Mouse (Mus musculus) stomach, postnatal 0 days (tissue): Measurements from ENCODE around the gene Mamdc4. TPM values are rescaled to one million over a fixed set of nuclear protein-coding genes. Genes with fewer than 3 reads are reported as not detected.

Experiments used
- ATAC-seq: fragments of 200-750 bp; cut with Nextera tagmentation; 2 replicates; pipeline ENCODE4 v1.8.0; 2017; ENCODE audit not compliant: low FRiP score, low TSS enrichment
- DNase-seq: peaks from one replicate; pipeline ENCODE4 v3.0.0-alpha.2; 2016; ENCODE audit warnings: low spot score
- H3K27ac ChIP-seq: fragments of 300-500 bp; sonication (generic); replicated peaks from 2 replicates; pipeline ENCODE4 v1.5.1; 2014; ENCODE audit warnings: mild to moderate bottlenecking, control low read depth
- H3K27me3 ChIP-seq: fragments of 300-500 bp; sonication (generic); 2 replicates; pipeline ENCODE4 v1.6.1; 2014; ENCODE audit warnings: low read length; ENCODE audit not compliant: control insufficient read depth, insufficient read depth
- H3K36me3 ChIP-seq: fragments of 300-500 bp; sonication (generic); 2 replicates; pipeline ENCODE4 v1.6.1; 2014; ENCODE audit warnings: low read length, mixed read lengths; ENCODE audit not compliant: control insufficient read depth, insufficient read depth
- H3K4me1 ChIP-seq: fragments of 300-500 bp; sonication (generic); replicated peaks from 2 replicates; pipeline ENCODE4 v1.6.1; 2014; ENCODE audit warnings: antibody characterized with exemption; ENCODE audit not compliant: control insufficient read depth, insufficient read depth
- H3K4me2 ChIP-seq: fragments of 300-500 bp; sonication (generic); replicated peaks from 2 replicates; pipeline ENCODE4 v1.6.1; 2014; ENCODE audit warnings: low read depth, mild to moderate bottlenecking, control low read depth, moderate library complexity
- H3K4me3 ChIP-seq: fragments of 300-500 bp; sonication (generic); 2 replicates; pipeline ENCODE4 v1.5.1; 2014; ENCODE audit warnings: low read depth, low read length, control low read depth
- H3K9ac ChIP-seq: fragments of 300-500 bp; sonication (generic); 2 replicates; pipeline ENCODE4 v1.6.1; 2014; ENCODE audit warnings: mild to moderate bottlenecking, low read length, control low read depth, mixed read lengths
- H3K9me3 ChIP-seq: fragments of 300-500 bp; sonication (generic); 2 replicates; pipeline ENCODE4 v1.6.1; 2016; ENCODE audit warnings: low read length; ENCODE audit not compliant: control insufficient read depth
- CTCF ChIP-seq: IDR thresholded peaks from 2 replicates; pipeline ENCODE4 v1.5.1; 2016; ENCODE audit warnings: antibody characterized with exemption, low read depth, mild to moderate bottlenecking, moderate library complexity
- EP300 ChIP-seq: optimal IDR thresholded peaks from 2 replicates; pipeline ENCODE3; 2016; ENCODE audit warnings: antibody characterized with exemption
- WGBS: fragments of 180-500 bp; shearing (Covaris S2); extraction: QIAGEN DNeasy Blood & Tissue Kit; methylation state at CpG from one replicate; pipeline ENCODE4 v1.1.7; 2014; 5-methylcytosine and 5-hydroxymethylcytosine counted together
- polyA plus RNA-seq: library from polyadenylated mRNA; unstranded; fragments of >200 nt; fragmentation: Nextera tagmentation; extraction: Ambion mirVana; gene quantifications from 2 replicates; pipeline ENCODE4 v1.2.1, GENCODE M21; 2015

Mamdc4 gene
- polyA plus RNA-seq, 1 experiment from 2014 or later = 0.55 TPM

- DNase-seq (no peak), ATAC-seq (no peak)
- peak overlapping the region; percentile 23 for H3K4me2 ChIP-seq
- H3K9ac ChIP-seq = no peak overlapping the region
- peak overlapping the region; percentile 17; the same call in 1 of the 2 replicates for H3K4me3 ChIP-seq
- H3K27me3 ChIP-seq = no peaks in the 10 kb centered on the region
- no peaks in the 10 kb centered on the region for H3K4me1 ChIP-seq
- WGBS = 15% methylated on average over 22 of the region's 22 CpGs
- no peak overlapping the region for H3K27ac ChIP-seq
- no peaks in the 10 kb centered on the region for H3K9me3 ChIP-seq
- H3K36me3 ChIP-seq = no peaks in the 10 kb centered on the region
- no peak for TF ChIP-seq EP300
- TF ChIP-seq CTCF = no peak
These were observed 41.8 kb upstream of the Mamdc4 start for GRCm38 (mm10) chr2:25616398-25616797.

DNA sequence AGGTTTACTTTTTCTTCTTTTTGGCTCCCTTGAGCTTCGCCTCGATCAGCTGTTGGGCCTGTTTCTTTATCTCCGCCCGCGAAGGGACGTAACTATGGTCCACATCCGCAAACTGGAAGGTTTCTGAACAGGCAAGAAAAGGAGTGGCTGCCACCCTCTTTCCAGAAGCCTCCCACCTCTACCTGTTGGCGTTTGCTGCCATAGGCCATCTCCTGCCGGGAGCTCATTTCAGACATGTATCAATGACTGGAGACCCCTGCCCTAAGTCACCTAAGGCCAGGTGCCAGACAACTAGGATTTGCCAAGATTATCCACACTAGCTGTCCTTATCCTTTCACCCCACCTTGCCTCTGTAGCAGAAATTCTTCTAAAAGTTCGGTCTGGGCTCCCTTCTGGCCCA is 34.0 kb upstream of the Mamdc4 start:
- Histone ChIP-seq H3K4me1 (peaks cover 9% of the 10 kb centered on the region; the same call in 1 of the 2 replicates), H3K27me3 (no peaks in the 10 kb centered on the region), H3K9me3 (no peaks in the 10 kb centered on the region), H3K27ac (0 out of 2 replicates have a peak overlapping the region, but pooled peaks have one; percentile 50), H3K4me3 (peak overlapping the region; percentile 99), H3K9ac (no peak overlapping the region), H3K4me2 (peak overlapping the region; percentile 50), H3K36me3 (no peaks in the 10 kb centered on the region)
- DNase-seq = no peak
- WGBS = 53% methylated on average over 10 of the region's 10 CpGs
- ATAC-seq = peak; percentile 31; the same call in 1 of the 2 replicates
- TF ChIP-seq EP300 = no peak
- no peak for TF ChIP-seq CTCF

- ATAC-seq = peak; percentile 91
- TF ChIP-seq EP300 = no peak
- no peak for TF ChIP-seq CTCF
These were observed 33.3 kb upstream of the Mamdc4 start, which contains the start of gene Rabl6 for GRCm38 (mm10) chr2:25607761-25608622. TSS of gene Rabl6 (minus strand) at chr2:25608521.

GRCm38 (mm10) chr2:25602526-25602925 is 27.9 kb upstream of the Mamdc4 start:
- H3K36me3 ChIP-seq = peaks cover 29% of the 10 kb centered on the region
- 88% methylated on average over 5 of the region's 5 CpGs for WGBS

More at GRCm38 (mm10) chr2:25607761-25608622, 33.3 kb upstream of the Mamdc4 start, which contains the start of gene Rabl6:
- Histone ChIP-seq H3K4me1 (peaks cover 9% of the 10 kb centered on the region; the same call in 1 of the 2 replicates), H3K9ac (peak within 1 kb of the TSS; percentile 98), H3K9me3 (no peaks in the 10 kb centered on the region), H3K4me2 (peak within 1 kb of the TSS; percentile 68), H3K36me3 (no peaks in the 10 kb centered on the region), H3K4me3 (peak within 1 kb of the TSS; percentile 99), H3K27ac (peak within 1 kb of the TSS; percentile 96), H3K27me3 (no peaks in the 10 kb centered on the region)
- peak; percentile 87 for DNase-seq
- 1% methylated on average over 78 of the region's 80 CpGs for WGBS

DNA sequence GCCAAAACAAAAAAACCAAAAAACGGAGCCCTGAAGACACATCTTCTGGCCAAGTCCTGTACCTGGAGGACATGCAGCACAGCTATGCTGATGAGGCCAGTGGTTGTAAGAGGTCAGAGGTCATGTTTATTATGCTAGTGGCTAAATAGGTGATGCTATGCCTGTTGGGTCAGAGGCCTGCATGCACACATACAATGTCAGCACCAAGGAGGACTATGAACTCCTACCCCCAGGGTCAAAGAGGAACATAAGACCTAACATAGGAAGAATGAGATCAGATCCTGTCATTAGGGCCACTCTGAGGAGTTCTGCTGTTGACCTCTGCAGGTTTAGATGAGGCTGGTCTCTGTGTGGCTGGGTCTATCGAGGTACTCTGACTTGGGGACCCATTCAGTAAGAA is 25.4 kb upstream of the Mamdc4 start:
- H3K27ac ChIP-seq = no peak overlapping the region
- no peaks in the 10 kb centered on the region for H3K27me3 ChIP-seq
- H3K4me1 ChIP-seq = no peaks in the 10 kb centered on the region
- H3K4me3 ChIP-seq = no peak overlapping the region
- H3K9ac ChIP-seq = no peak overlapping the region
- H3K9me3 ChIP-seq = no peaks in the 10 kb centered on the region
- H3K36me3 ChIP-seq = peaks cover 40% of the 10 kb centered on the region
- 76% methylated on average over 2 of the region's 2 CpGs for WGBS
- H3K4me2 ChIP-seq = no peak overlapping the region
- ATAC-seq = no peak
- no peak for DNase-seq
- no peak for TF ChIP-seq EP300
- TF ChIP-seq CTCF = no peak

More at GRCm38 (mm10) chr2:25602526-25602925, 27.9 kb upstream of the Mamdc4 start:
- Histone ChIP-seq H3K4me1 (0 out of 2 replicates have a peak, but pooled peaks cover 5% of the 10 kb centered on the region), H3K4me2 (no peak overlapping the region), H3K27ac (no peak overlapping the region), H3K4me3 (no peak overlapping the region), H3K27me3 (no peaks in the 10 kb centered on the region), H3K9ac (no peak overlapping the region), H3K9me3 (no peaks in the 10 kb centered on the region)
- no peak for TF ChIP-seq CTCF
- no peak for TF ChIP-seq EP300
- ATAC-seq (no peak), DNase-seq (no peak)

- Histone ChIP-seq H3K9me3 (no peaks in the 10 kb centered on the region), H3K4me1 (no peaks in the 10 kb centered on the region), H3K9ac (no peak overlapping the region), H3K4me2 (no peak overlapping the region), H3K27me3 (no peaks in the 10 kb centered on the region), H3K4me3 (no peak overlapping the region), H3K27ac (no peak overlapping the region), H3K36me3 (peaks cover 42% of the 10 kb centered on the region)
- 93% methylated on average over 1 of the region's 1 CpGs for WGBS
- ATAC-seq = no peak
- TF ChIP-seq EP300 (no peak), CTCF (no peak)
- DNase-seq = no peak
These were observed 24.1 kb upstream of the Mamdc4 start for GRCm38 (mm10) chr2:25598749-25599148.
